Mouse (Mus musculus): ENCODE measurements around the gene Arid1b.

The Arid1b gene

DNA sequence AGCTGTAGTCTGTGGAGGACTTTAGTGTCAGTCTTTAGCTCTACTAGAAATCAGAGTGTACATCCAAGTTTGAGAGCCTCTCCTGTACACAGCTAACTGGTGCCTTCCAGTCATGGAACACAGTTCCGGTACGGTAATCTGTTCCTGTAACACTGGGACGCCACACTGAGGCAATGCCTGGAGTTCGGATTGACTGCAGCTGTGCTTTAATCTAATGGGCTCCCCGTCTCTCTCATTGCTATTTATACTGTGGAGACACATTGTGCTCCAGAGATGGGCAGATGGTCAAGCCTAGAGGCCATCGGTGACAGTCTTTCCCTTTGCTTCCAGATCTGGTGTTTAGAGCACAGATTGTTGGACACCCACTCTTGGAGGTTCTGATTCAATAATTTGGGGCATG lies 121.8 kb downstream of the Arid1b start:
- DNase-seq (ENCODE audit: low spot score): no peak

- DNase-seq (ENCODE audit: low spot score): no peak
Observed at GRCm38 (mm10) chr17:5116990-5117389, 122.9 kb downstream of the Arid1b start.

DNA sequence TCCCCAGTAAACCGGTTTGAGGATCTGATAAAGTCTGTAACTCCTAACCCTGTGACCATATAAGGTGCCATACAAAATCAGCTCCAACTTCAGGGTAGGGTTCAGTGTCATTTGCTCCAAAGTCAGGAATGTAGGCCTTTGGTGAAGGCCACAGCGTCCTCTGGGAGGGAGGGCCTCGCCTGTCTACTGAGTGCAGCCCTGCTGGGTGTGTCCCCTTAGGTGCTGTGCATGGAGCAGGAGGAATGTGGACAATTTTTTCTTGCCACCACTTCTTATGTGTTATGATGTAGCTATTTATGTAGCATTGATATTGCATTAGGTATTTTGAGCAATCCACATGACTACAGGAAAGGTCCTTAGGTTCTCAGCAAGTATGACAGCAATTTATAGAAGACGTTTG lies 124.0 kb downstream of the Arid1b start:
- DNase-seq (ENCODE audit: low spot score): no peak

DNA sequence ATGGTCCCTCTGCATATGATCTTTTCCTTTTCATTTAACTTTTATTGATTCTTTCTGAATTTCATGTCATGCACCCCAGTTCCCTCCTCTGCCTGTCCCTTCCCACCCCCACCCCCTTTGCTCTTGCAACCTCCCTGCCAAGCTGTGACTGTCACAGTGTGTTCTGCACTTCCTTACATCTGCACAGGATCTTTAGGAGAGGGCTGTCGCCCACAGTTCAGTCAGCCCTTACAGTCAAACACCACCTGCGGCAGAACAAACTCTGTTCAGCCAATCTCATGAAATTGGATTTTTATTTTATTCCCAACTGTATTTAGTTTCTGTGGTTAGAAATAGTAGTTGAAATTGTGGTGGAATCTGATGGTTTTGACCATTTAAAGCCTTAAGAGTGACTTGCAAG lies 130.5 kb downstream of the Arid1b start:
- DNase-seq (ENCODE audit: low spot score): no peak

DNA sequence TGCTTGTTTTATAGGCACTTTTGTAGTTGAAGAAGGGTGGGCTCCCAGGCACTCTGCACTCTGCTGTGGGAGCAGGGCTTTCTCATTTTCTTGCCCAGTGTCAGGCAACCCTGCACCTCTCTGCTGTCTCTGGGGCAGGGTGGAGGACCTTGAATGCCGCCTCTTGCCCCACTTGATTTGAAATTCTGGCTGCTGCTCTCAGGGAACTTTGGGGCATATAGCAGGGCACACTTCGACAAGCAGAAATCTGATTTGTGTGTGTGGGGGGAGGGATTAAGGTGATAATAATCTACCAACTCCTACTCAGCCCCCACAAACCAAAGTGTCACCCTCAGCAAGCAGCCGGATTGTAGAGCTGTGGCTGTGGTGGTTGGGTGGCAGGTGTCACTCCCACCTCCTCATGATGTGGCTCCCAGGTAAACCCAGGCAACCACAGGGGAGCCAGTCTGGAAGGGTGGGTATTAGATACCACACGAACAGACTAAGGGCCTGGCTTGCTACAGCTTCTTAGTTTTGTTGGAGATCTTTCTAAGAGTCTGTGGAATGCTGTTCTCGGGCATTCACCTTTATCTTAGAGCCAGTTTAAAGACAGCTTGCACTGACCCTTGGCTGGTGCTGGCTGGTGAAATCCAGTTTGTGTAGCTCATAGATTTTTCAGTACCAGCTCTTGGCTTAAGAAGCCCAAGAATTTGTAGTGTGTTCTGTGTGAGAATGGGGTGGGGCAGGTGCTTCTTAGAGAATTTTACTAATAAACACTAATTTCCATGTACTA lies 131.1 kb downstream of the Arid1b start:
- no peak for DNase-seq (ENCODE audit: low spot score)

DNA sequence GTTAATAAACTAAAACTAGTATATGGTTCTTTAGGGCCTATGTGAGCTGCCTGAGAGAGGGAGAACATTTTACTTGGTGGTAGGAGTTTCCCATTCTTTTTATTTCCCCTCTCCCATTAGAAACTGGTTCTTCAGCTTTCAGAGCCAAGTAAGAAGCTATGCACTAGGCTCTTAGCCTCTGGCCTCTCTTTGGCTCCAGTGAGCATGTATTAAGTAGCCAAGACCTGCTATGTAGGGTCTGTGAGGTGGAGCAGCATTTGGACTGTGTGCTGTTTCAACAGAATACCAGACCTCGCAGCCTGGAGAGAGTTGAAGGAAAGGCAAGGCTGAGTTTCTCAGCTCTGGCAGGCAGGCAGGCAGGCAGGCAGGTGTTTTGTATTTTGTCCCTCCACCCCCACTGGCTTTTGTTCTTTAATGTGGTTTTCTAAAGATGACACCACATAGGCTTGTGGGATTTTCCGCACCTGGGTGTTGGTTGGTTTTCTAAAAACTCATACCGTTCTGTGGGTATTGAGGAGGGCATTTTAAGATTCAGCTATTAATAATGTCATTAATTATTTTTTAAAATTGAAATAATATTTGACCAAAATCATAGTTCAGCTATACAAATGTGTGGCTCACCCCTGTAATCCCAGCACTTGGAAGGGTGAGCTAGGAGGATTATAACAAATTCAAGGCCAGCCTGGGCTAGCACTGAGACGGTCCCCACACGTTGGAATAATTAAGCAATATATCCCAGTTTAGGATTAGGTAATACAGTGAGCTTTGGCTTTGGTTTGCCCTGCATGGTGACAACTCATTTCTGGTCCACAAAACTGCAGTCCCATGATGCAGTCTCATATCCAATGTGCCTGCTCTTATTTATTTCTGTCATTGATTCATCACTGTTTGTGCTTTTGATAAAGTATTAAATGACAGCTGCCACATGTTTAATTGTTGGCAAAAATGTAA lies 132.0 kb downstream of the Arid1b start:
- DNase-seq (ENCODE audit: low spot score): no peak

DNA sequence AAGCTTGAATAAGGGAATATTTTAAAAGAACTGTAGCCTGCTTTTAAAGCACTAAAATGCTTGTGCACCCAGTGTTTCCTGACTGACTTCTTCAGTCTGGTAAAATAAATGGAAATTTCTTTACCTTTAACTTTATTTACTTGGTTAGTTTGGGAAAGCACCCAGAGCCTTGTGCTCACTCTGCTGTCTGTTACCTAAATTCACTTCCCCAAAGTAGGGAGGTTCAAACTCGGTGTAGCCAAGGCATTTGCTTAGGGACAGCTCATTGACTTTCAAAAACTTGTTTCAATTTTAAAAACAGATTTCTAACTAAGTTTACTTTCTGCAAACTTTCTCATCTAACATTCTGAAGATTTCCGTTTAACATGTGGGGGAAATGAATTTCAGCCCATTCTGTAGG lies 135.5 kb downstream of the Arid1b start:
- DNase-seq (ENCODE audit: low spot score): no peak

- DNase-seq (ENCODE audit: low spot score): no peak
Observed at GRCm38 (mm10) chr17:5130116-5130515, 136.0 kb downstream of the Arid1b start.

GRCm38 (mm10) chr17:5131706-5132105 lies 137.6 kb downstream of the Arid1b start:
- DNase-seq (ENCODE audit: low spot score): no peak

DNA sequence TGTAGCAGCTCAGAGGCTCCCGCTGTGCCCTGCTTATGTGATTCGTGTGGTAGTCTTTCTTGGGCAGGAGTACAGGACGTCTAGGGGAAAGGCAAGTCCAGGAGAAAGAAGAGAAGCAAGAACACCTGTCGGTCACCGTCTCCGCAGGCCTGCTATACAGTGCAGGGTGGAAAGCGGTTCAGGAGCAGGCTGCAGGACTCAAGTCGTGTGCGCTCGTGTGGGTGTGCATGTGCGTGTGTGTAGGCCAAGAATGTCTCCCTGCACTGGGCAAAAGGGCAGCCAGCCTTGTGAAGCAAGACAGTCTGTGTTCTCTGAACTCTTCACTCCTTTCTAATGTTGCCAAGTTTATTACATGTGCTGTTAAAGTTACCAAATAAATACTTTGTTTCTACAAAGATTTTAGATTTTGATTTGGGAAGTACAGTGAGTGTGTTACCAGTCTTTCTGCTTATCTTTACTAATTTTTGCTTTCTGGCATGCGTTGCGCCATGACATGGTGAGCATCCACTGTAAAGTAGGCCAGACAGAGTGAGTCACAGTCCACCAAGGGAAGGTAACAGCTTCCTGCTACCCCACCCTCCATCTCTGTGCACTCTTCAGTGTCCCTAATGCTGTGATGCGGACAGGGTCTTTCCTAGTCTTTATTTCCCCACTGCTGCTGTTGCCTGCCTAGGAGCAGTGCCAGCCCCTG lies 138.3 kb downstream of the Arid1b start:
- no peak for DNase-seq (ENCODE audit: low spot score)

- DNase-seq (ENCODE audit: low spot score): no peak
Observed at GRCm38 (mm10) chr17:5132987-5133355, 138.8 kb downstream of the Arid1b start.

DNA sequence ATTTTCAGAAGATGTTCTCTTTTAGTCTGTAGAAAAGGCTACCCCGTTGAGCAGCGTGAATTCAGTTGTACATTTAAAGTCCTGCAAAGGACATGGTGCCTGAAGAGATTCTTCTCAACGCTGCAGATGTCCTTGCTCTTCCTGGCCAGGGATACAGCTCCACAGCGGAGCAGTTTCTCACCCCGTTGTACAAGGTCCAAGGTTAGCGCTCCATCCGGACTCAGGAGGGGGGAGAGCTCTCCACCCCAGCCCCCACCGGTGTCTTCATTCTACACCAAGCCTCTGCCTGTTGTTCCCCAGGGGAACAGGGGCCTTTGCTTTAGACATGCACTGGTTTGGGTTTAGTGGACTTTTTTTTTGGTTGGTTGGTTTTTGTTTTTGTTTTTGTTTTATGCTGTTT lies 139.7 kb downstream of the Arid1b start:
- DNase-seq (ENCODE audit: low spot score): no peak

DNA sequence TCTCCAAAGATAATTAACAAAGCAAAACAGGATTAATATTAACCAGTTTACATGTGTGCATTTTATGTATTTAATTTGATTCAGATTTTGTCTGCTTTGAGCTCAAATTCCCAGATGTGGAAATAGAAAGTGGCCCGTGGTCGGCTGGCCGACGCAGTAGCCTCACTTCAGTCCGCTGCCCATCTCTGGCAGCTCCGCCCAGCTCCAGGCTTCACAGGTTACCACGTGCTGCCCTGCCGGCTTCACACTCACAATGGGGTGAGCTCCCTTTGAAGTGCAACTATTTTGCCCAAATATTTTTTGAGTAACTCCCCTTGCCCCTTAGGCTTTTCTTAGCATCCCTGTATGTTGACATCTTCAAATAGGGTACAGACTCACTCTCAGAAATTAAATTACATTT lies 140.1 kb downstream of the Arid1b start:
- DNase-seq (ENCODE audit: low spot score): no peak

- no peak for DNase-seq (ENCODE audit: low spot score)
Observed at GRCm38 (mm10) chr17:5137936-5138335, 143.8 kb downstream of the Arid1b start.

DNA sequence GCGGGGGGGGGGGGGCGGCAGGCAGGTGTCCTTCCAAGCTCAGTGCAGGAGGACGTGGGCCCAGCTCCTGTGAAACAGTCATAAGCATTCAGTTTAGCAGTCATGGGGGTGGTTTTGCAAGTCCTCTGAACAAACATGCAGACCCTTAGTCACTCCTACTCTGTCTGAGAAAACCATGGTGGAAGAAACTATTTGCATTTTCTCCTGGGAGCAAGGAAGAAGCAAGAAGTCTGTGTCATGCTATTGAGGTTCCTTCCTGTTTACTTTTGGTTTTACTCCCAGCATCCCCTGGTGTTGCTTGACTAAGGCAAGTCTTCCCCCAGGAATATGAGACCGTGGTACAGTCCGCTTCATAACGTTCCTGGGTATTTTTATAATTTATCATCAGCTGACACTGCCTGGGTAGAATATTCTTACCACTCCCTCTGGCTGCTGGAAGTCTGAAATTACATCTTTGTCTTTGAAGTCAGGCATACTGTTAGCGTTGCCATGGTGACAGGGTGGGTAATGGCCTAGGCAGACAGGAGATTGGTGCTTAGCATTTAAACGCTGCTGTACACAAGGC lies 144.6 kb downstream of the Arid1b start:
- no peak for DNase-seq (ENCODE audit: low spot score)

DNA sequence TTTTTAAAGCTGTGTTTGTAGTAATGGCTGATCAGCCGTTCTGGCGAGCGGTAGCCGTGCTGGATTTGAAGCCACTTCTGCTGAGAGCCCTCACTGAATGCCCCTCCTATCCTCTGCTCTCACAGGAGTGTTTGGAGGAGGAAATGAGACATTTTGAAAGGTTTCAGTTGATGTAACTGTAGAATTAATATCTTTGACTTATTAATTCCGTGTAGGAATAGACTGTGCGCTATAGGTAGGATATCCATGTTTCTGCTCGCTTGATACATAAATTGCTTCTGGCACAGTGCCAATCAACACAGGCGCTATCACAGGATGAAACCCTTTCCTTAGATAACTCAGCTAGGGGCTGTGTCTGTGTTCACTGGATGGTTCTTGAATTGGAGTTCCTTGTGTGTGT lies 145.4 kb downstream of the Arid1b start:
- DNase-seq (ENCODE audit: low spot score): no peak

DNA sequence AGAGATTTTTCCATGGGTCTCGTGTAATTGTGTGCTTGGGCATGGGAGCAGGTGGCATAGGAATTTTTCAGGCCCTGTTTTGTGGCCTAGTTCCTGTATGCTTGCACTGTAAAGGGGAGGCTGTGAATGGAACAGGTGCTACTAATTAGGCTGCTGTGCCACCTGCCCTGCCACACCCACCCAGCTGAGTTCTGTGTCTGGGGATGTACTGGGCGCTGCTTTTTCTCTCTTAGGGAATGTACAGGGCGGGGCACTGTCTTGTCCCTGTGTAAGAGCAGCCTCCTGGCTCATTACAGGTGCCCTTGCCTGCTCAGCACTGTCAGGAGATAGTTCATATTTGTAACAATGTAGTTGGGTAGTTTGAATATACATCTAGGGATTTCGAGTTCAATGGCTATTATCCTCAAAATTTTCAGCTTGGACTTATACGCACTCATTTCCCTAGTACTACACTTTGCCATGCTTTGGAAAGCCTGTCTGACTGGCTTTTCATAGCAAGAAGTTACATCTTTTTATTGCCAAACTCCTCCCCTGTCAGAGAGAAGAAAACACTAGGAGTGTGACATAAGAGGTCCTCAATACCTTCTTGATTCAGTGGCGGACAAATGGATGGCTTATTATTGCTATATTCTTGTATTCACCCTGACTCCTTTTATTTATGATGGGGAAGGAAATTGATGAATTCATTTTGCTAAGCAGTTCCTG lies 149.8 kb downstream of the Arid1b start:
- no peak for DNase-seq (ENCODE audit: low spot score)

DNA sequence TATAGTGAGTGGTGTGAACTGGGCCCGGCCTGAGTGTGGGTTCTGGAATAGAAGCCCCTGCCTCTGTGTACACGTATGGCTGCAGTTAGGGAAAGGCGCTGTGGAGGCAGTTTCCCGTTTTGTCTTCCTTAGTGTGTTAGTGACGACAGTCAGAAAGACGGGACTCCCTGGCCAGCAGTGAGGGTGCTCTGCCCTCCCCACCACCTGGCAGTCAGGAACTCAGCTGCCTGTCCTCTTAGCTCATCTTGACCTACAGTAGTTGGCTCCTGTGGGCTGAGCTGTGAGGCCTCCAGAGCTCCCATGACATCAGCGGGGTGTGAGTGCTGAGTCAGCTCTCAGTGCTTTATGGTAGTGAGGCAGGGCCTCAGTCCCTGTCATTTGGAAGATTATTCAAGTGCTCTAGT lies 156.5 kb downstream of the Arid1b start:
- no peak for DNase-seq (ENCODE audit: low spot score)

GRCm38 (mm10) chr17:5151852-5152251 lies 157.7 kb downstream of the Arid1b start:
- DNase-seq (ENCODE audit: low spot score): no peak

- no peak for DNase-seq (ENCODE audit: low spot score)
Observed at GRCm38 (mm10) chr17:5153461-5153860, 159.3 kb downstream of the Arid1b start.

DNA sequence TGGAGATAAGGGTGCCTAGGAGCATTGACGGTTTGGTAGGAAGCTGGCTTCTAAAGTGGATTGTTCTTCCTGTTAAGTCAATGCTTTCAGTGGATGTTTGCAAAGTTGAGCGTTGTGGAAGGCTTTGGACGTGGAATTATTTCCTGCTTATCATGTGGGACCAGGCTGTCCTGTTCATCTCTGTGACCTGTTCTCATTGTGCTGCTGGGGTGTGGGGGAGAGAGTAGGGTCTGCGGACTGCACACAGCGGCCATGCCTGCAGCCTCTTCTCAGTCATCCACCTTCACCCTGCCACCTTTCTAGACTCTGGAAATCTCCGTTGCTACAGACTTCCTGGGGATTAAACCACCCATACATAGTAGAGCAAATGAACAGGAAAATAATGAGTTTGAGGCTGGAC lies 160.2 kb downstream of the Arid1b start:
- DNase-seq (ENCODE audit: low spot score): no peak

DNA sequence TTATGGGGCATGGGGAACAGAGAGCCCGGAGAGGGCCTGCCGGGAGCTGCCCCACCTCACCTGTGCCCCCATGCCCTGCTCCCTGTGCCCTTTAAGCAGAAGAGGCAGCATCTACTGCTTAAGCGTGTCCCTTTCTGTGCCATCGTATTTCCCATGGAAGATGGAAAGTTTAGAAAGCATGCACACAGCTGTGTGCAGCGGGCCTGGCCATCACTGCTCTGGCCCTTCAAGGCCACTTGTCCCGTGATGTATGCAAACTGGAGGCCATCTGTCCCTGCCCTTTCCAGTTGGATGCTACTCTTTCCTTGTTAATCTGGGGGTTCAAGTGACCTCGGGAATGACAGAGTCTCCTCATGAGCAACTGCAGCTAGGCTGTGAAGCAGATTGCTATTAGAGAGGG lies 163.5 kb downstream of the Arid1b start:
- DNase-seq (ENCODE audit: low spot score): no peak

Data from ovary, postnatal 36 days (tissue).